Mouse (Mus musculus): Measurements from ENCODE around the gene Gm3285.

Gene Gm3285

GRCm38 (mm10) chr10:77900903-77901818 lies 39.4 kb downstream of the Gm3285 start:
- DNase-seq (ENCODE audit: low spot score), result no peak

GRCm38 (mm10) chr10:77901871-77902210 lies 40.1 kb downstream of the Gm3285 start:
- no peak for DNase-seq (ENCODE audit: low spot score)

GRCm38 (mm10) chr10:77902211-77902893 lies 40.6 kb downstream of the Gm3285 start, which contains the start of gene Lrrc3:
Gene Lrrc3 (minus strand): TSS chr10:77902536.
- peak; percentile 31 for DNase-seq (ENCODE audit: low spot score)

- peak; percentile 39 for DNase-seq (ENCODE audit: low spot score)
Measured at GRCm38 (mm10) chr10:77902894-77903715, 41.3 kb downstream of the Gm3285 start.

Measured in layer of hippocampus, adult 11-12 months (tissue).